Mouse (Mus musculus): ENCODE results near the gene Tspan5.

- TF ChIP-seq POLR2A (IDR thresholded peaks at IDR 0.05; ENCODE audit: control insufficient read depth in 1 of 2, insufficient read depth in 1 of 2, low read depth in 1 of 2, low read length in 2 of 2, poor library complexity in 1 of 2) (no peak), GABPA (IDR thresholded peaks at IDR 0.05; ENCODE audit: low read depth, low read length) (no peak), UBTF (IDR thresholded peaks at IDR 0.05; ENCODE audit: borderline replicate concordance, insufficient read depth, low read depth, low read length) (no peak), GATA1 (IDR thresholded peaks at IDR 0.05; ENCODE audit: low read depth, low read length) (no peak), EP300 (IDR thresholded peaks at IDR 0.05; ENCODE audit: low read depth in 1 of 2, low read length in 2 of 2) (no peak), CTCF (IDR thresholded peaks at IDR 0.05 in 2 of 3, conservative IDR thresholded peaks at IDR 0.05 in 1 of 3; ENCODE audit: control insufficient read depth in 1 of 3, insufficient read depth in 1 of 3, low read depth in 2 of 3, low read length in 3 of 3, poor library complexity in 1 of 3, severe bottlenecking in 1 of 3) (no peak), HCFC1 (IDR thresholded peaks at IDR 0.05; ENCODE audit: low read depth, low read length) (no peak), E2F4 (IDR thresholded peaks at IDR 0.05; ENCODE audit: borderline replicate concordance, low read depth, low read length) (no peak), BHLHE40 (IDR thresholded peaks at IDR 0.05; ENCODE audit: borderline replicate concordance, low read depth, low read length) (no peak), JUND (IDR thresholded peaks at IDR 0.05; ENCODE audit: low read depth, low read length) (no peak), MAX (IDR thresholded peaks at IDR 0.05; ENCODE audit: low read length) (no peak)
These were observed 195.2 kb downstream of the Tspan5 start for GRCm38 (mm10) chr3:138937241-138937640.

All from MEL (cell line).